Mouse (Mus musculus): ENCODE results near the gene Tomm40. TPM values are rescaled to one million over a fixed set of nuclear protein-coding genes. Genes with fewer than 3 reads are reported as not detected.

Tomm40 gene
- total RNA-seq, 2 experiments from 2014 or later = 137 to 139 TPM

- DNase-seq (ENCODE audit: low spot score in 2 of 2) = no peak
These were observed 31.4 kb upstream of the Tomm40 start for GRCm38 (mm10) chr7:19746426-19747201.

- no peak for DNase-seq (ENCODE audit: low spot score in 2 of 2)
These were observed 30.7 kb upstream of the Tomm40 start for GRCm38 (mm10) chr7:19745971-19746370.

DNA sequence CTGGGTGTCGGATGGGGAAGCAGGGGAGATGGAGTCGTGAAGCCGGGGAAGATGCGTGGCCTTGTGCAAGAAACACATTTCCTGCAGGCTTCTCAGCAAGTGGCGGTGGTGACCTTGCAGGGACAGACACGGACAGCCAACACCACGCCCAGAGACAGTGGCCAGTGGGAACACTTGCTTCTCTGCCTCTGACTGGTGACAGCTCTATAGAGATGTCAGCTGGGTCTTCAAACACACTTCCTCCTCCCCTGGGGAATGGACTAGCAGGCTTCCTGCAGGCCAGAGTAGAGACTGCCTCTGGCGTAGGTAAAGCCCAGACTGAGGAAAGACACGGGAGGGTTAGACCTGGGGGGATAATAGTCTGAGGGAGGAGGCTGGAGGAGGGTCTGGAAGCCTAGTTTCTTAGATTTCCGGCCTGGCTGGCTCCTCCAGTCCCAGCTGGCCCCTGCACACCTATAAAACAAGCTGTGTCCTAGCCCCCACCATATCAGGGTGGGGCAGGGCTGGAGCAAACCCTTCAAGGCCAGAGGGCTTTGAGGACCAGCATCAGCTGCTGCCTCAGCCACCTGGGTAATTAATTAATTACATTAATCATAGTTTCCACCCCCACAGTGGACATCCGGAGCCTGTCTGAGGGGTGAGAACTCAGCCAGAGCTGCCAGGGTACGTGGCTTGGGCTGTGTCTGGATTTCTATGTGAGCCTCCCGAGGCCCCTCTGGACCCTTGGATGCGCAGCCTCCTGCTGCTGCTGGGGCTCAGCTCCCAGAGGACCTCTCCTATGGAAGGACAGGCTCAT lies 29.6 kb upstream of the Tomm40 start:
- peak in 1 of 2 experiments; percentile 30 for DNase-seq (ENCODE audit: low spot score in 2 of 2)

DNA sequence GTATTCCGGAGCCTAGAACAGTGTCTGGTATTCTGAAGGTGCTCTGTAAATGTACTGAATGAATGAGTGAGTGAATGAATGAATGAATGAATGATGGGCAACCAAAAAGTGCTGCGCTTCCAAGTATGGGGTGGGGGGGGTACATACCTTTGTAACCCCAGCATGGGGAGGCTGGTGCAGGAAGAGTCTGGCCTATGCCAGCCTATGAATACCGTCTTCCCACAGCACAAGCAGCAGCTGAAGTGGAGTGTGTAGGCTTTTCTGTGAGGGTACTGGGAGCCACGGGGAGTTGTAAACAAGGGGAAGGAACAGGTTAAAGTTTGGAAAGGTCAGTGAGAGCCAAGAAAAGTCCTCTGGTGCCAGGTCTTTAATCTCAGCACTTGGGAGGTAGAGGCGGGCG lies 28.6 kb upstream of the Tomm40 start:
- DNase-seq (ENCODE audit: low spot score in 2 of 2) = no peak

DNA sequence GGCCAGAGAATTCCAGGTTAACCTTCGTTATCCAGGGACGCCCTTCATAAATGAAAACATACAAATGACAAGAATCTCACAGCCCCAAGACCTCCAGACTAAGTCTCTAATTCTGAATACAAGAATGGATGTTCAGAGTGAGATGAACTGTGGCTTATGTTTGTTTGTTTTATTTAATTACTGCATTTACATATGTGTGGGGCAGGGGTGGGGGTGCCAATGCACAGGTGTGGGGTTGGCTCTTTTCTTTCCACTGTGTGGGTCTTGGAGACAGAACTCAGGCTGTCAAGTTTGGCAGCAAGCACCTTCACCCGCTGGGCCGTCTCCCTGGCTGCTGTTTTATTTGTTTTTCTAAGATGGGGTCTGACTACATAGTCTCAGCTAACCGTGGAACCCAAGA lies 27.2 kb upstream of the Tomm40 start:
- no peak for DNase-seq (ENCODE audit: low spot score in 2 of 2)

GRCm38 (mm10) chr7:19741329-19742031 lies 26.2 kb upstream of the Tomm40 start:
- no peak for DNase-seq (ENCODE audit: low spot score in 2 of 2)

- no peak for DNase-seq (ENCODE audit: low spot score in 2 of 2)
These were observed 25.0 kb upstream of the Tomm40 start for GRCm38 (mm10) chr7:19740269-19740668.

DNA sequence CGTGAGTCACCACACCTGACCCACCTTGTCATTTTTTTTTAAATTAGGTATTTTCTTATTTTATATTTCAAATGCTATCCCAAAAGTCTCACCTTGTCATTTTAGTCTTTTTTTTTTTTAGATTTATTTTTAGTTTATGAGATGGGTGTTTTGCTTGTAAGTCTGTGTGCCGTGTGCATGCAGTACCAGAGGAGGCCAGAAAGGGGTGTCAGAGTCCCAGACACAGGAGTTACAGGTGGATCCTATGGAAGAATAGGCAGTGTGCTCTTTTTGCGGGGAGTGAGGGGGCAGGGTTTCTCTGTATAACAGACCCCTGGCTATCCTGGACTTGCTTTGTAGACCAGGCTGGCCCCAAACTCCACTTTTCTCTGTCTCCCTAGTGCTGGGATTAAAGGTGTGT lies 23.5 kb upstream of the Tomm40 start:
- DNase-seq (ENCODE audit: low spot score in 2 of 2) = no peak

GRCm38 (mm10) chr7:19736389-19737057 lies 21.3 kb upstream of the Tomm40 start:
- no peak for DNase-seq (ENCODE audit: low spot score in 2 of 2)

DNA sequence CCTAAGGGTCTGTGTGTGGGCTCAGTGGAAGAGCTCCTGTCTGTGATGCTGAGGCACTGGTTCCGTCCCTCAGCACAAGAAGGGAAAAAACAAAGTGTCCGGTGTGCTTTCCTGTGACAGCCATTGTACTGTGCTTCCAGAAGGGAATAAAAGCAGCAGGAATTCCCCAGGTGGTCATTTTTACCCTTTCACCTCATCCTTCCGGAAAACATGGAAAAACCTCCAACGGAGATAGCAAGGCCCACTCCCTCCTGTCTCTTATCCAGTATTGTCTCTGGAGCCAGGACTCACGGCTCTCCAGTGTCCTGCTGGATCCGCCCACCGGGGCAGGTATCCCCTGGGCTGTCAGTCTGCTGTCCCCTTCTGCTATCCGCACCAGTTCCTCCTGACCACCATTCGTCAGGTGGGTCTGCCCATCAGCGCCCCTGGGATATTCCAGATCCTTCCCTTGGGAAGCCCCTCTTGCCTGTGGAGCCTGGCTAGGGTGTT lies 19.0 kb upstream of the Tomm40 start:
- no peak for DNase-seq (ENCODE audit: low spot score in 2 of 2)

GRCm38 (mm10) chr7:19726541-19726940 lies 11.3 kb upstream of the Tomm40 start:
- no peak for DNase-seq (ENCODE audit: low spot score in 2 of 2)

DNA sequence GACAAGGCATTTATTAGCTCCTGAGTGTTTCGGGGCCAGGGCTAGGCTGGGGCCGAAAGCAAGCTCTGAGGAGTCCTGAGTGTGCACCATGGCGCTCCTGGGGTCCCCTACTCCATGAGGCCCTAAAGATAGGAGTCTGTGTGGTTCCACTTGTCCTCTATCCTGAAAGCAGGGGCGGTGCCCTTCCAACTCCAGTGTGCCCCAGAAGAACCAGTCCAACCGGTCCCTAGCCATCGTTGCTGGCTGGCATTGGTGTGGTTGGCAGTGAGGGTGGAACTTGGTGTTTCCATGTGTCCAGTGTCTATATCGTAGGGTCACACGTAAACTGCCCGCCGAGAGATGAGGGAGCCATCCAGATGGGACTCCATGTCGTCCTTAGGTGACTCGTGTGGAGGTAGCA lies 8.9 kb upstream of the Tomm40 start:
- no peak for DNase-seq (ENCODE audit: low spot score in 2 of 2)

DNA sequence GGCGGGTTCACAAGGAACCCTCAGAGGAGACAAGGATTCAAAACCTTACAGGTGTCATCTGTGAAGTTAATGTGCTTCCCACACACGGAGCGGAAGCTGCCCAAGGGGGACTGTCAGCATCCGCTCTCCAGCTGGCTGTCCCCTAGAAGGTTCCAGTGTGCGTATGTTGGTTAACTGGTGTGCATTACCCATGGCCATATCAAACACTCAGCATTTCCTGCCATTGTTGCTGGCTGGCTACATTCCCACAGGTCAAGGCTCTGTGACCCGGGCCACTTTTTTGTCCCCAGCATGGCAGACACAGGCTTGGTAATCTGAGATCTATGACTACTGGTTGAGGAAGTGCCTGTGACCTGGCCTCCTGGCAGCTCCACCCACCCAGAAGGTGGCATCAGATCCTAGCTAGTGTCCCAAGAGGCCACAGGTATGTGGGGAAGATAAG lies 7.5 kb upstream of the Tomm40 start:
- DNase-seq (ENCODE audit: low spot score in 2 of 2) = no peak

DNA sequence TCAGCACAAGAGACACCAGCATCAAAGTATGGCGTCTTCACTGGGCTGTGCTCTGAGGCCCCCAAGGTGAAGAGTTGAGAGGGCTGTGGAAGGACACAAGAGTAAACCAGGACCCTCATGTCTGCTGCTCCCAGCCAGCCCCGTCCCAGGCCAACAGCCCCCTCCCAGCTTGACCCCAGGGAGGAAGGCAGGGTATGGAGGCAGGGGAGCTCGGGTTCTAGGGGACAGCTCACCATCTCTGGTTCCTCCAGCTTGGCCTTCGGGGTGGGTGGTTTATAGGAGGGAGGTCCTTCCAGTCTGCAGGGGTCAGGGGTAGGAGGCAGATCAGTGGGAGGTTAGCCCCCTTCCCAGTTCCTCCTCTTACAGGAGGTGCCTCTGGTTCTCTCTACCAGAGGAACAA lies 4.0 kb upstream of the Tomm40 start:
- DNase-seq (ENCODE audit: low spot score in 2 of 2) = no peak

- DNase-seq (ENCODE audit: low spot score in 2 of 2) = no peak
These were observed 3.2 kb upstream of the Tomm40 start for GRCm38 (mm10) chr7:19718297-19718952.

GRCm38 (mm10) chr7:19717346-19717745 lies 2.1 kb upstream of the Tomm40 start:
- no peak for DNase-seq (ENCODE audit: low spot score in 2 of 2)

- no peak for DNase-seq (ENCODE audit: low spot score in 2 of 2)
These were observed 1.6 kb upstream of the Tomm40 start for GRCm38 (mm10) chr7:19716822-19717221.

- DNase-seq (ENCODE audit: low spot score in 2 of 2) = no peak
These were observed 931 bp upstream of the Tomm40 start for GRCm38 (mm10) chr7:19716055-19716682.

- DNase-seq (ENCODE audit: low spot score in 2 of 2) = no peak
These were observed 402 bp downstream of the Tomm40 start for GRCm38 (mm10) chr7:19714836-19715235.

DNA sequence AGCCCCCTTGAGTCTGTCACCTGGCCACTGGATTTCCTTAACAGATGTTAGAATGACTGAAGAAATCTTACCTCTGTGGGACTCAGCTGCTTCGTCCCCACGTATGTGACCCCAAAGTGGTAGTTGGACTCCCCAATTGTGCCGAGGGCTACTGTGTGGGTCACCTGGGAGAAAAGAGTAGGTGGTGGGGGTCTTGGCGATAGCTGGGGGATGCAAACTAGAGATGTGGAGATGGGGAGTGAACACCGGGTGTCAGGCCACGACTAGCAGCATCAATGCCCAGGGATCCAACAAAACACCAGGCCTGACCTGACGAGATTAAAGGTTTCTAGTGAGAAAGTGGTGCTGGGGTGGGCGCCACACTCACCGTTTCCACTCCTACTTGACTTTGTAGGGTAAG lies 1.6 kb downstream of the Tomm40 start:
- no peak for DNase-seq (ENCODE audit: low spot score in 2 of 2)
